Comparison of ENCODE assay signal across 8 mouse cellular contexts in the genomic region with DNA sequence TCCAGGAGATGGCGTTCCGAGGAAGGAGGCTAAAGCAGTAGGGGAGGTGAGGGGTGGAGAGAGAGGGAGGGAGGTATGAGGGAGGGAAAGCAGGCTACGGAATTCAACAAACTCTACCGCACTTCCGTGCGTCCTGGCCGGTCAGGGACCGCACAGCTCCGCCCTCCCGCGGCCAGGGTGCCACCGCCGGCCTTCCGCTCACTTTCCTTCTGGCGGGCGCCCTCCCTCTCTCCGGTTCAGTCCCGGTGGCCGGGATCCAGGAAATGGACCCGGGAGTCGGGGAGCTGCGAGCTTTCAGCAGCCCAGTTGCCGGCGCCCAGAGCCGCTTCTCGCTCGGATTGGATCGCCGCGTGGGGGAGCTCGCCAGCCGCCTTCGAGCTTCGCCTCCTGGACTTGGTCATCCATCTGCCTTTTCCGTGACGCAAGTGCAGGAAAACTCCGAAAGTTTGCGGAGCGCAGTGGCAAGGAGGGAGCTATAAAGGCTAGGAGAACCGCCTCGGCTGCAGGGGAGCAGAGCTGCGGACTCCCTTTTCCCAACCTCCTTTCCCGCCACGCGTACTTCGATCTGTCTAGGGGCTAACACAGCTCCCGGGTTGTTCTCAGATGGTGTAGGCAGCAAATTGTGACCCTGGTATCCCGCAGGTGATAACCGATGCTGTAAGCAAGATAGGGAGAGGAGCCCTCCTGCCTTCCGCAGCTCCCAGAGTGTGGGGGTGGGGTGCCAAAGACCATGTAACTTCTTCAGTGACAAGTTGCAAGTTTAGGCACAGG. TPM values are rescaled to one million over a fixed set of nuclear protein-coding genes. Genes with fewer than 3 reads are reported as not detected.
DNase-seq lines count a peak whose midpoint lies in the region; ATAC-seq and TF ChIP-seq lines count a peak whose summit lies in the region.

A gene (minus strand): TSS at position 331 of the 771 bp plus-strand sequence.

- TF ChIP-seq CTCF in Patski (IDR thresholded peaks at IDR 0.05), result no peak

- H3K4me1 ChIP-seq in hindbrain, embryonic 14.5 days (replicated peaks; ENCODE audit: control insufficient read depth, insufficient read depth, low read length), result peaks cover 5% of the 10 kb centered on the region; the same call in 1 of the 2 replicates

- POLR2A ChIA-PET in Patski (lab: Charles Lee), result interaction anchor here (1.1 to 2.5 kb wide), 10 partner anchors 9 to 203 kb away, joined by 3 to 13 read pairs (median 6); a partner anchor contains a TSS

- WGBS in hindbrain, embryonic 14.5 days, result under 1% methylated on average over 46 of the region's 50 CpGs

- in situ Hi-C loops in Patski (cut with MboI; ENCODE audit: low pct_unique_long_range_greater_than_20kb), result loop anchor here (5.0 to 25.0 kb wide), 2 partner anchors 204 to 509 kb away; a partner anchor contains a TSS

- H3K9me3 ChIP-seq in hindbrain, embryonic 14.5 days (ENCODE audit: control insufficient read depth, low read length), result no peaks in the 10 kb centered on the region

- H3K36me3 ChIP-seq in hindbrain, embryonic 14.5 days (replicated peaks; ENCODE audit: control insufficient read depth, insufficient read depth), result no peaks in the 10 kb centered on the region

- peak within 1 kb of the TSS; percentile 66 for H3K27ac ChIP-seq in hindbrain, embryonic 14.5 days

- DNase-seq in Patski (ENCODE audit: low read depth, low spot score), result peak; percentile 68
- peak; percentile 86 to 88 for DNase-seq in cerebellum, postnatal 36 days
- peak; percentile 87 to 88 for DNase-seq in frontal cortex, postnatal 36 days (ENCODE audit: low spot score in 2 of 2)
- peak; percentile 83 for DNase-seq in hindbrain, embryonic 14.5 days (ENCODE audit: low spot score)
- DNase-seq in left cerebral cortex, adult 11 months (ENCODE audit: low spot score), result peak; percentile 70
- peak; percentile 96 for DNase-seq in lung, postnatal 36 days
- DNase-seq in retina, embryonic 14.5 days (ENCODE audit: low spot score), result peak; percentile 92
- DNase-seq in thymus, postnatal 36 days, result peak; percentile 82 to 89

- peak; percentile 49 for ATAC-seq in Patski
- peak; percentile 80 for ATAC-seq in hindbrain, embryonic 14.5 days (ENCODE audit: low FRiP score)

- H3K4me2 ChIP-seq in hindbrain, embryonic 14.5 days (replicated peaks), result peak within 1 kb of the TSS; percentile 80

- peaks cover 4% of the 10 kb centered on the region for H3K27me3 ChIP-seq in Patski
- H3K27me3 ChIP-seq in hindbrain, embryonic 14.5 days (ENCODE audit: control insufficient read depth, insufficient read depth, low read length), result peaks cover 12% of the 10 kb centered on the region; the same call in 1 of the 2 replicates

- CTCF ChIA-PET in Patski (lab: Charles Lee), result interaction anchor here (0.8 to 2.8 kb wide), 19 partner anchors 9 to 505 kb away, joined by 3 to 16 read pairs (median 4); a partner anchor contains a TSS

- peak within 1 kb of the TSS; percentile 65 for H3K9ac ChIP-seq in hindbrain, embryonic 14.5 days

- peak within 1 kb of the TSS; percentile 58 for H3K4me3 ChIP-seq in hindbrain, embryonic 14.5 days (replicated peaks; ENCODE audit: low read length)

RNA-seq across cellular contexts. Expression of the gene that starts here (rescaled TPM):
- polyA plus RNA-seq in Patski (2021), result 25.8 TPM
- 2.1 and 2.4 TPM in 2 replicates for polyA plus RNA-seq in hindbrain, embryonic 14.5 days (2014; fragmentation: Nextera tagmentation; extraction: Ambion mirVana)

Comparison
In these comparisons a context has a peak if more than half of its experiments do, and no peak if none do; other contexts are left out.
1. Peak in every context shown above with its lines: DNase-seq, ATAC-seq, H3K4me3 ChIP-seq and H3K27ac ChIP-seq.